Mouse (Mus musculus) CH12.LX (cell line): ENCODE measurements around the gene Gm20388.

ENCODE experiments used
- CHD1 ChIP-seq: IDR thresholded peaks from 2 replicates; pipeline ENCODE4 v1.6.1; 2012; ENCODE audit warnings: low read depth, low read length, improper control_type of control experiment, inconsistent platforms
- CTCF ChIP-seq, 2 experiments: IDR thresholded peaks in 1 of 2; conservative IDR thresholded peaks in 1 of 2; 2 replicates each; pipeline ENCODE4 v1.5.1; 2011 to 2012; ENCODE audit warnings: low read depth in 2 of 2, low read length in 2 of 2, improper control_type of control experiment in 1 of 2, inconsistent platforms in 1 of 2, mild to moderate bottlenecking in 1 of 2, moderate library complexity in 1 of 2
- EP300 ChIP-seq: IDR thresholded peaks from 2 replicates; pipeline ENCODE4 v1.6.1; 2011; ENCODE audit warnings: low read length, improper control_type of control experiment
- ETS1 ChIP-seq: conservative IDR thresholded peaks from 2 replicates; pipeline ENCODE4 v1.6.1; 2012; ENCODE audit warnings: low read depth, mild to moderate bottlenecking, inconsistent platforms, low read length, improper control_type of control experiment, moderate library complexity
- MAFK ChIP-seq: IDR thresholded peaks from 2 replicates; pipeline ENCODE4 v1.6.1; 2011; ENCODE audit warnings: low read length, improper control_type of control experiment; ENCODE audit not compliant: insufficient replicate concordance
- POLR2A ChIP-seq: IDR thresholded peaks from 2 replicates; pipeline ENCODE4 v1.6.1; 2011; ENCODE audit warnings: low read depth, mild to moderate bottlenecking, improper control_type of control experiment, low read length
- TCF12 ChIP-seq: IDR thresholded peaks from 2 replicates; pipeline ENCODE4 v1.6.1; 2014; ENCODE audit warnings: low read depth, mild to moderate bottlenecking, inconsistent platforms, low read length, improper control_type of control experiment
- ZKSCAN1 ChIP-seq: IDR thresholded peaks from 2 replicates; pipeline ENCODE4 v1.6.1; 2012; ENCODE audit warnings: low read depth, inconsistent platforms, low read length, improper control_type of control experiment, borderline replicate concordance

DNA sequence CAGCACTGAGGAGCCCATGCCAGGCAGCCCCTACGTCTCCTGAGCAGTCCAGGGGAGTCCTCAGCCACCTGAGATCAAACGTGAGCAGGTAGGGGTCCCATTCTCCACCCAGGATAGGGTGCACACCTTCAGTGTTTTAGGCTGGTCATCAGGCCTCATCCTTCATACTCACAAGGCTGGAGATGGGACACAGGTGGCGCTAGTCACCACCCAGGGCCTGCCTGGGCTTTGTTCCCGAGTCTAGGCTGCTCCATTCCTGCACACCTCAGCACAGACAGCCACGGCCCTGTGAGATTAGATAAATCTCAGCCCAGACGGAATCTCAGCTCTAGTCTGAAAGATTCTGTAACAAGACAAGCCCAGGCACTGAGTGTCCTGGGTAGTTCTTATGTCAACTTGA lies 1993.3 kb downstream of the Gm20388 start:
- TF ChIP-seq CTCF (conservative IDR thresholded peaks at IDR 0.05 in 1 of 2, IDR thresholded peaks at IDR 0.05 in 1 of 2; ENCODE audit: low read depth in 2 of 2, low read length in 2 of 2) (peak in 1 of 2 experiments; percentile 57; a peak in 2 of 4 replicates), POLR2A (no peak), ZKSCAN1 (no peak), TCF12 (no peak), MAFK (no peak), ETS1 (no peak), CHD1 (0 out of 2 replicates have a peak, but pooled peaks have one; percentile 68), EP300 (no peak)
